Mouse (Mus musculus) testis, postnatal 10 days (tissue): Measurements from ENCODE around the gene Ezr.

Source experiments
- DNase-seq: peaks from one replicate; pipeline ENCODE4 v3.0.0; 2021; ENCODE audit warnings: low spot score

Gene Ezr

DNA sequence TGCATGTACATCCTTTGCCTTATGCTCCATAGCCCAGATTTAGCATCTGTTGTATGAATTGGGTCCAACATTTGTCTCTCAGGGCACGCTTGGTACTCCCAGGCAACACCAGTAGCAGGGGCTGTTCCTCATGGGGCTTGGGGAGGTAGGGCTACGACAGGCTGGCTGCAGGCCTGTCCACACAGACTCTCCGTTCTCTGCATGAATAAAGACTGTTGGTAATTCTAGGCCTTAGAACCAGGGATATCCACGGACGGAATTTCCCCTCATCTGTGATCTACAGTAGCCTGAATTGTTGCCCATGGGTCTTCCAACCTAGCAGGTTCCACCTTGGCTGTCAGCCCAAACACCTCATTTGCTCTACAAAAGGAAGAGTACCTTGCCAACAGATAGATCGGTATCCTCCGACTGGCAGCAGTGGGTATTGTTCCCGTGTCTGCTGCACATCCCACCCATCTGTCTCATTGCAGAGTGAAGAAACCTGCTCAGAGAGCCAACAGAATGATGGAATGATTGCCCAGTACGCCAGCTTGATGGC, 7.1 kb upstream of the Ezr start:
- DNase-seq, result no peak

DNA sequence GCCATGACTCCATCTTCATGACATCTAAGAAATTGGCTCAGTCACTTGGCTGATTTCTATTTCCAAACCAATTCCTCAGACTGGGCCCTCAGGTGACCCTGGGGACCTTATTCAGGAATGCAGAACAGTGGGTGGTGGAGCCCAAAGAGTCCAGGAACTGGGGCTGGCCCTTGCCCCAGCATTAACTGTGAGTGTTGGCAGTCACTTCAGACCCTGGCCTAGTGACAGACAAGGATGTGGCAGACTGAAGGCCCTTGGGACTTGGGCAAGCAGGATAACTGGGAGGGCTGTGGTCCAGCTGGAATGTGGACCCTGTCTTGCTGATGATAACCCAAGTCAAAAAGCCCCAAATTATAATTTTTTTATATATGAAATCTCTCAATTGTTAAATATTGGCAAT, 6.5 kb upstream of the Ezr start:
- DNase-seq, result no peak

GRCm38 (mm10) chr17:6787241-6787640, 4.7 kb upstream of the Ezr start:
- no peak for DNase-seq

DNA sequence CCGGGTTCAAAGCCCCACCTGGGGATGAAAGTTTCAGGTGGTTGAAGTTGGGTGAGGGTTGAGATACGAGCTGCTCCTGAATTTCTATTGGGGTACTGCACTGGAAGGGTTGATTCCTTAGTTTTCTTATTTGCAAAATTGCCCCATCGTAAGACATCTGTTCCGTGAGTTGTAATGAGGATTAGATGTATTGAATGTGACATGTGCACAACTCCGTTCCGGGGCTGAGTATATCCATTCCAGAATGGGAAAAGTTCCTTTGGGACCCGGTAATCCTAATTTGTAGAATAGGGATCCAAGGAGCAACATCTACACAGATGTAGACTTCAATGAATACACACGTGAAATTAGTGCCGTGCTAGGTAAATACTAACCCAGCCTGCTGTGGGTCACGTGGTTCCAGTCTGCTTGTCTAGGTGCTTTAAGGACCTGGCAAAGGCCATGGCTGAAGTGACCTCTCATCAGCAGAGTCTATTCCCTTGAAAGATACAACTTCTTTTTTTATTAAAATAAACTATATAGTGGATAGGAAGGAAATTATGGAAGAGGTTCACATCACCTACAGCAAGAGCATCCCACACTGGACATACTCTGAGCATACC, 1.3 kb upstream of the Ezr start:
- no peak for DNase-seq

GRCm38 (mm10) chr17:6783006-6783661, 550 bp upstream of the Ezr start:
- DNase-seq, result peak; percentile 77

DNA sequence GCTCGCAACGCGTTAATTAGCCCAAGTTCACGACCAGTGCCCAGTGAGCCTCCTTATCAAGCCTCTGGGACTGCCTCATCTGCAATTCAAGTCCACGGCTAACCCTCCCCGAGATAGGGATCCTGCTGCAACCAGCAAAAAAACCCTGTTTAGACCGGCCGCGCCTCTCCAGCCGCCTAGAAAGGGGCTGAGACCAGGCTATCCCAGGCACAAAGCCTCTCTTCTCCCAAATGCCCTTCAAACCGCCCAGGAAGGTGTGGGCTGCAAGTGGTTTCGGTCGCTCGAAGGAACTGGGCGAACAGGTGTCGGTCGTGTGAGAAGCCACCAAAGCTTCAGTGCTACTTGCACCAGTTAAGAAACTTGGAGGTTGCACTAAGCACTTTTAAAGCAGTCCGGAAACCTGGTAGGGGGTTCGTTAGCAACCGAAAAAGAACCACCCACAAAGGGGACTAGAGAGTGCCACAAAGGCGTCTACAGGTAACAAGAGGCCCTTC, 504 bp downstream of the Ezr start:
- peak; percentile 58 for DNase-seq

- DNase-seq, result no peak
These were observed 1.3 kb downstream of the Ezr start for GRCm38 (mm10) chr17:6781273-6781672.

GRCm38 (mm10) chr17:6780521-6781115, 2.0 kb downstream of the Ezr start:
- DNase-seq, result no peak

- no peak for DNase-seq
These were observed 3.0 kb downstream of the Ezr start for GRCm38 (mm10) chr17:6779632-6780031.

DNA sequence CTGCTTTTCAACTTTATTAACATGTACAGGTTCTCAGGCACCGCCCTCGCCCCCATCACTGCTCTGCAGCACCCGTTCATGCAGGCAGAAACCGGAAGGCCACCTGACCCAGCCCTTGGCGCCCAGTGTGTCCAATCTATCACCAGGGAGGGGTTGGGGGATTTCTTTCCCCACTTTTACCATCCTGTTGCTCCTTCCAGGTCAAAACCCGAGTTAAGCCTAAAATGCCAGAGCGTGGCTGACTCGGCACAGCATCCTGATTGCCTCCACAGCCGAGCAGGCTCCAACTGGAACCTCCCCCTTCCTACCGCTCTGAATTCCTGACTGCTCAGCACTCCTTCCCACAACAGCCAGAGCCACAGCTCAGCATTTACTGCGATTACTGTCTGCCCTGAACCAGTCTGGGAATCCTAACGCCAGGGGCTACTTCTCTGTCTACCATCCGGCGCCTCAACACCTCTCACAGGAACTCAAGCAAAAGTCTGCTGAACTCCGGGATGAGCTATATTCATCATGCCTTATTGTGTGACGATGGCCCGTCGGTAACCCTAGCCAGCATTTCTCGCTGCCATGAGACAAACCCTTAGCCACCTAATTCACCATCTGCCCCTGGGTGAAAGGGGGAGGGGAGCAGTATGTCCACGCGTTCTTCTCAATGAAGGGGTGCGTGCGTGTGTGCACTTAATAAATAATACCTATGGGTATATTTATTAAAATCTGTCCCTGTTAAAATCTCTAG, 3.6 kb downstream of the Ezr start:
- DNase-seq, result peak; percentile 71

DNA sequence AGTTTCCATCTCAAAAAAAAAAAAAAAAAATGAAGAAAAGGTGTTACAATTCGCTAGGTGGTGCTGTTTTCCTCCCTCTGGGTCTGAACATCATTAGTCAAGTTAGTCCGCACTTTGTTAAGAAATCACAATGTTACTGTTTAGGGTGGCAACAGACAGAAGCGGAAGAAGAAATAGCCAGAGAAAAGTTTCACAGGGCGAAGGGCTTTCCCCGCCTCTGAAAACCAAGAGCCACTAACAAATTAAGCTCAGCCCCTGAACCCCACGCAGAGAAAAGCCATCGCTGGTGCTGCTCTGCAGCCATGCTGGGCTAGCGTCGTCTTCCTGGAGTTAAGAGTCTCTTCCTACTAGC, 4.3 kb downstream of the Ezr start:
- peak; percentile 57 for DNase-seq

GRCm38 (mm10) chr17:6777629-6778331, 4.8 kb downstream of the Ezr start:
- no peak for DNase-seq

DNA sequence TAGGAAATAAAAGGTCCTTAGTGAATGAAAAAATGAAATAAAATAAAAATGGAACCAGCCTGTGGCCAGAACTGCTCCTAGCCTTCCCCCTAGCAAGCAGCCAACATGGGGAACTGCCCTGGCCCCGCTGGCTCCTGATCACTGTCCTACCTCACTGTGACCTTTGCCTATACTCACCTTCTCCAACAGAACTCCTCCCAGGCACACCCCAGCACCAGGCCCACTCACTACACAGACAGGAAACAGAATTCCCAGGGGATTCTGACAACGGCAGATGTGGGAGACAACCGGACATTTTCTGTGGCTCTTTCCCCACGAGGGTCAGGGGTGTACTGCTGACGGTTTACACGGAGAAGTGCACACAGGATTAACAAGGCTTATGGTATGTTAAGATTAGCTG, 5.5 kb downstream of the Ezr start:
- DNase-seq, result no peak

- no peak for DNase-seq
These were observed 6.0 kb downstream of the Ezr start for GRCm38 (mm10) chr17:6776576-6776975.

DNA sequence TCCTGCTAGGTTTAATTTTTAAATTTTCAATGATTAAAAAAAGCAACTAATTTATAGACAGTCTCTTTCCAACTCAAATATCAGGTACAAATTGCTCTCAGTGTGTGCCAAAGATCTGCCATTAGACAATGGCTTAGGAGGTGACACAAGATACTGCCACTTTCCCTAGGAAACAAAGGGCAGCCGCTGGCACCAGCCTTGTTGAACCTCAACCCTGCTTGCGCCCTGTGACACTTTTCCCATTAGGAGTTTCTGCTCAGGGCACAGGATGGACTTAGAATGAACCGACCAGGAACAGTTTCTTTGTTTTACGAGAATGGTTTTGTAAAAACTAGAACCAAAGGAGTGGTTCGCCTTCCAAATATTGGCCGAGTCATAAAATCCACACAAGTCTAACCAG, 6.5 kb downstream of the Ezr start:
- DNase-seq, result no peak

GRCm38 (mm10) chr17:6775671-6776070, 6.9 kb downstream of the Ezr start:
- no peak for DNase-seq

- no peak for DNase-seq
These were observed 7.4 kb downstream of the Ezr start for GRCm38 (mm10) chr17:6775221-6775620.

GRCm38 (mm10) chr17:6773249-6773966, 9.2 kb downstream of the Ezr start:
- no peak for DNase-seq

- DNase-seq, result no peak
These were observed 10.2 kb downstream of the Ezr start for GRCm38 (mm10) chr17:6772490-6772773.

DNA sequence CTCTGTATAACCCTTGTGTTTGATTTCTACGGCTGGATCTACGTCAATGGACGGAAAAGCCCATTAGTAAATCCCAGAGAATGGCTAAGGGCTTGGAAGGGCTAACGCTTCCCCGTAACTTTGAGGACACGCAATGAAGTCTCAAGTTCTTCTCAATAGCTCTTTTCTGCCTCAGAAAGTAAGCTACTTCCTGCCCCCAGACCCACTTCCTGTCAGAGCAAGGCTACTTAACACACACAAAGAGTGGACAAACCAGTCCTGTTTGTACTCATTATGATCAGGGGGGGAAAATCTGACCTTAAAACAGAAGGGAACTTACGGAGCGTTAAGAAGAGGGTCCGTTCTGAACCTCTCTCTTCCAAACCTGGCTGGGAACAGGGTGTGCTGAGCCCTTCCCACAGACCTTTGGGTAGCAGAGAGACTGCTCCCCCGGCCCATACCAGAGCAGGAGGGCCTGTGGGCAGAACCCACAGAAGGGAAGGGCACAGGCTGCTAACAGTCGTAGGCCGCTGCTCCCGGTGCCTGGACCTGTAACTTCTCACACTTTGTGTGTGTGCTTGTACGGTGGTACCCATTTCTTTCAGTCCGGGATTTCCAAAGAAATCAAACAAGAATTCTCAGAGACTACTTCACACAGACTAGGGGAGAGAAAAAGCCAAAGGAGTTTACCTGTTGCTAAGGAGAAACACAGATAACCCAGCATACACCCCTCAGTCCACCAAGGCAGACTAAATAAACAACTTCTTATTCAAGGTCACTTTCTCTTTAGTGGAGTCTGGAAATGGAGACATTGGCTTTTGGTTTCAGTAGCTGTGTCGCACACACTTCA, 10.7 kb downstream of the Ezr start:
- no peak for DNase-seq

DNA sequence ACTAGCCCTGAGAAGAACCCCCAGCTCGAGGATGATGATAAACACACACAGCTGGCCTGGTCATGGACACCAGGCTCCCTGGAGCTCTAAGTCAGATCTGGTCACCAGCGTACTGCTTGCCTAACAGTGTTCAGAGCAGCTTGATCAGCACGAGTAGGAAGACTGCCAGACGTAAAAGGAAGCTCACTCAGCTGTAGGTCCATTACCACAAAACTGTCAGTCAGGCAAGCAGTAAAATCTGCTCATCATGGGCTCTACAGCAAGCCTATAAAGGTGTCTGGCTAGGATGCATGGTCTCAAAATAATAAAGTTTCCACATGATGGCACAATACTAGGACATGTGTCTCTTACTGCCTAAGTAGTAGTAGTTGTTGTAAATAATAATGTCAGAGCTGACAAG, 13.0 kb downstream of the Ezr start:
- DNase-seq, result no peak
